Mouse (Mus musculus) olfactory bulb, adult 2 months (tissue): ENCODE measurements around the gene Rpl13. TPM values are rescaled to one million over a fixed set of nuclear protein-coding genes. Genes with fewer than 3 reads are reported as not detected.

Experiments
- H3K27ac ChIP-seq: fragments of 200-500 bp; 2 replicates; pipeline ENCODE4 v1.5.1; 2012; ENCODE audit warnings: low read depth, low read length; ENCODE audit not compliant: insufficient read depth
- H3K4me1 ChIP-seq: fragments of 200-500 bp; 2 replicates; pipeline ENCODE4 v1.6.1; 2012; ENCODE audit warnings: low read length; ENCODE audit not compliant: control insufficient read depth, insufficient read depth
- H3K4me3 ChIP-seq: fragments of 200-500 bp; 2 replicates; pipeline ENCODE4 v1.5.1; 2012; ENCODE audit warnings: mild to moderate bottlenecking, low read depth, low read length, moderate library complexity; ENCODE audit not compliant: insufficient read depth
- CTCF ChIP-seq: fragments of 200-500 bp; IDR thresholded peaks from 2 replicates; pipeline ENCODE4 v1.5.1; 2012; ENCODE audit warnings: low read depth, mild to moderate bottlenecking, low read length, moderate library complexity; ENCODE audit not compliant: insufficient read depth
- POLR2A ChIP-seq: fragments of 200-500 bp; IDR thresholded peaks from 2 replicates; pipeline ENCODE4 v1.6.1; 2012; ENCODE audit warnings: mild to moderate bottlenecking, low read depth, low read length, moderate library complexity; ENCODE audit not compliant: insufficient read depth
- WGBS: fragments of 180-500 bp; shearing (Covaris S2); methylation state at CpG from one replicate; pipeline ENCODE4 v1.1.7; 2018; 5-methylcytosine and 5-hydroxymethylcytosine counted together
- polyA plus RNA-seq: library from polyadenylated mRNA; stranded (reverse); fragments of >200 nt; gene quantifications from 2 replicates; pipeline ENCODE4 v1.2.4, GENCODE M21; 2012; ENCODE audit warnings: low replicate concordance; ENCODE audit not compliant: missing spikeins, insufficient read depth, insufficient read length

Gene Rpl13
- polyA plus RNA-seq = 1,464 TPM in 1 of 2 replicates, not detected in the other

DNA sequence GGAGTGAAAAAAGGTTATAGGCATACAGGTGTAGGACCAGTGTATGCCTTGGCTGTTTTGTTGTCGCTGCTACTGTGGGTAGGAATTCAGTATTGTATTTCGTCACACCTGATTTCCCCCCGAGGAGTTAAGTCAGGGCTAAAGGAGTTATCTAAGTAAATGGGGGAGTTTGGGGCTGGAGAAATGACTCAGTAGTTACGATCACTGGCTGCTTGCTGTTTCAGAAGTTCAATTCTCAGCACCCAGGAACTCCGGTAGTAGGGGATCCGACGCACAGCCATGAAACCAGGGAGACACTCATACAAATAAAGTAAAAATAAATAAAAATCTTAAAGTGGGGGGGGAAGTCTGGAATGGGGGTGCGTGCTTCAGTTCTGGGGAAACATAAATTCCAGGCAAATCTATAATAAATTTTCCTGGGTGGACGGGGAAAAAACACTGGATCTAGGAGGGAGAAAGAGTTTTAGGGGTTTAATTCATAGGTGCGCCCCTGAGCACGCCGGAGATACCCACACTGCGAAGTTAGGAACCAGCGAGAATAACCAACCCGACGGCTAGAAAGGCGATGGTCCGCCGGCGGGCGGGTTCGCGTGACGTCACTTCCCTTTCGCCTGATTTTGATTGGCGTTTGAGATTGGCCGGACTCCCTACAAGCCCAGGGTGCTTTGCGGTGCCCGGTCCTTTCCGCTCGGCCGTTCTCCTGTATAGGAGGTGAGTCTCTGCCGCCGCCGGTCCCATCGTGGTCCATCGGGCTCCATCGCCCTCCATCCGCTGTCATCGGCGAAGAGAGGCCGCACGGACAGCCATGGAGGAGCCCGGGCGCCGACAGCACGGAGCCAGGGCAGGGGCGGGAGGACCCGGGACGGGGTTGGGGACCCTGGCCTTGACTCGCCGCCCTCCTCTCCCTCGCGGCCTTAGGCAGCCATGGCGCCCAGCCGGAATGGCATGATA, at the start of gene Rpl13:
Gene Rpl13 (plus strand): TSS at position 616 of the 951 bp plus-strand sequence.
- Histone ChIP-seq H3K4me3 (peak within 1 kb of the TSS; percentile 60), H3K27ac (peak within 1 kb of the TSS; percentile 15), H3K4me1 (peaks cover 5% of the 10 kb centered on the region)
- no peak for TF ChIP-seq CTCF
- TF ChIP-seq POLR2A = peak; percentile 80; the same call in 1 of the 2 replicates
- WGBS = under 1% methylated on average over 56 of the region's 56 CpGs

DNA sequence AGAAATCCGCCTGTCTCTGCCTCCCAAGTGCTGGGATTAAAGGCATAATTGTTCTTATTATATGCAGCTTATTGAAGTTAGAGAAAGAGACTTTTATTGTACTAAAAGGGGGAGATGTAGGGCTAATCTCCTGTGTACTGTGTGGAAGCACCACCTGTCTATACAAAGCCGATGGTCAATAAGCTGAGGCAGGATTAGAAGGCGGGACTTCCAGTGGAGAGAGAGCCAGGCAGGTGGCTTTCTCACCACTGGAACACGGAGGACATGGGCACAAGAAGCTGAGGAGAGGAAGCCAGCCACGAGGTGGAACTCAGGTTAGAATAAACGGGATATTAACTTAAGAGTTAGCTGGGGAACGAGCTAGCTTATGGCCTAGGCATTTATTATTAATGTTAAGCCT, 39.4 kb upstream of the Rpl13 start, which contains the start of gene Spg7:
Gene Spg7 (plus strand): TSS at position 222 of the 400 bp plus-strand sequence.
- peaks cover 12% of the 10 kb centered on the region for H3K4me1 ChIP-seq
- no peak within 1 kb of the TSS for H3K4me3 ChIP-seq
- 71% methylated on average over 7 of the region's 7 CpGs for WGBS
- TF ChIP-seq POLR2A (no peak), CTCF (no peak)
- no peak within 1 kb of the TSS for H3K27ac ChIP-seq

DNA sequence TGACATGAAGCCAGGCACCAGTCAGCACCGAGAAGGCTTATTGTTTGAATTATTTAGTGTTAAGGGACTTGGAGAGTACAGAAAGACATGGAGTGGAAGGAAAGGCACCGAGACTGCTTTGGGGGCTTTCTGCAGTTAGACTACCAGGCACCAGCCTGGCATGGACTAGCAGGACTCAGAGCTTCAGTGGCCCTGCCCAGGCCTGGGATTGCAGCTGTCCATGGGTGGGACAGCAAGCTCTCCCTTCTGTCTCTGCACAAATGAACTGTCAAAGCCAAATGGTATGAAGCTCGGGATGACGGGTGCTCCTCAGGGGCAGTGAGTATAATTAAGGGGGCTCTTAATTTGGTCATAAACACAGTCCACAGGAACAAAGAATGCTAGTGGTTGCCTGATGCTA, 38.1 kb upstream of the Rpl13 start:
- WGBS = 57% methylated on average over 4 of the region's 4 CpGs
- no peak overlapping the region for H3K27ac ChIP-seq

DNA sequence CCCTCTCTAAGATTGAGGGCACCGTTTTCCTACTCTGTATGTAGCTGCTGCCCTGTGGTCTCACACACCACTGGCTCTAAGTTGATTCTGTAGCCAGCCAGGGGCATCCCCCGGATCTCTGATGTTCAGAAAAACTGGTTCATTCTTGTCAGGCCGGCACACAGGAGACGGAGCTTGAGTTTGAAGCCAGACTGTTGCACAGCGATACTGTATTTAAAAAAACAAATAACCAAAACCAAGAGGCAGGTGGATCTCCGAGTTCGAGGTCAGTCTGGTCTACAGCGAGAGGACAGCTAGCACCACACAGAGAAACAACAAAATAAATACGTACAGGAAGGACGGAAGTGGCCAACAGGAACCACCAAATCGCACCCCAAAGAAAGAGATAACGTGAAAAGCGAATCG, 37.3 kb upstream of the Rpl13 start:
- peak overlapping the region; percentile 74 for H3K4me3 ChIP-seq
- under 1% methylated on average over 14 of the region's 14 CpGs for WGBS
- H3K27ac ChIP-seq = peak overlapping the region; percentile 73
- no peak for TF ChIP-seq POLR2A
- TF ChIP-seq CTCF = no peak
- H3K4me1 ChIP-seq = peaks cover 12% of the 10 kb centered on the region

More for the DNA sequence above, 38.1 kb upstream of the Rpl13 start:
- Histone ChIP-seq H3K4me1 (peaks cover 12% of the 10 kb centered on the region), H3K4me3 (no peak overlapping the region)
- no peak for TF ChIP-seq CTCF
- TF ChIP-seq POLR2A = no peak

DNA sequence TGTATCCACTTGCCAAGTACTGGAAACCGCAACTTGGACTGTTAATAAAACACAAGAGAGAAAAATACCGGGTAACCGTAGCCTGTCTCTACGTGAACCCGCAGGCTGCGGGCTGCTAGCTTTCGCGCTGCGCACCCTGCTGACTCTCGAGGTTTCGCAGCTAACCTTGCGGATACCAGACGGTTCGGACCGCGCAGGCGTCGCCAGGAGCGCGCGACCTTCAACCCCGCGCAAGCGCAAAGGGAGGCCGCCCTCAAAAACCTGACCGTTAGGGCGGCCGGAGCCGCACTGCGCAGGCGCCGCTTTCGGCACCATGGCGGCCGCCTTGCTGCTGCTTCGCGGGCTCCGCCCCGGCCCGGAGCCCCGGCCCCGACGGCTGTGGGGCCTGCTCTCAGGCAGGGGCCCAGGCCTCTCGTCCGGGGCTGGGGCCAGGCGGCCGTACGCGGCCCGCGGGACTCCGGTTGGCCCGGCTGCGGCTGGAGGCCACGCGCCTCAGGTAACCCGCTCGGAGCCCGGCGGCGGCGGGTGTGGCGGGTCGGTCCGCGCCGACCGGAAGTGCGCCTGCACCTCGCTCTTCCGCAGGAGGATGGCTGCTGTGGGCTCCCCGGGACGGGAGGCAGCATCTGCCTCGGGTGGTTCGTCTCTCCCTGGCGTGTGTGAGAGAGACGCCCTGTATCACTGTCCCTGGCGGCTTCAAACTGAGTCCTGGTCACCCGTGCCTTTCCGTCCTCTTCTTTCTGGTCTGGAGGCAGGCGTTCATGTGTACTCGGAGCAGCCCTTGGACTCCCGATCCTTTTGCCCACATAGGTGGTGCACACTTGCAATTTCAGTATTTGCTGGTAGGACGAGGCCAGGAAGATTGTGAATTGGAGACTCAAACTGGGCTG, 36.7 kb upstream of the Rpl13 start:
- H3K27ac ChIP-seq = peak overlapping the region; percentile 73
- H3K4me3 ChIP-seq = peak overlapping the region; percentile 74
- H3K4me1 ChIP-seq = peaks cover 12% of the 10 kb centered on the region
- WGBS = under 1% methylated on average over 84 of the region's 84 CpGs
- peak; percentile 43; the same call in 1 of the 2 replicates for TF ChIP-seq CTCF
- peak; percentile 82 for TF ChIP-seq POLR2A

DNA sequence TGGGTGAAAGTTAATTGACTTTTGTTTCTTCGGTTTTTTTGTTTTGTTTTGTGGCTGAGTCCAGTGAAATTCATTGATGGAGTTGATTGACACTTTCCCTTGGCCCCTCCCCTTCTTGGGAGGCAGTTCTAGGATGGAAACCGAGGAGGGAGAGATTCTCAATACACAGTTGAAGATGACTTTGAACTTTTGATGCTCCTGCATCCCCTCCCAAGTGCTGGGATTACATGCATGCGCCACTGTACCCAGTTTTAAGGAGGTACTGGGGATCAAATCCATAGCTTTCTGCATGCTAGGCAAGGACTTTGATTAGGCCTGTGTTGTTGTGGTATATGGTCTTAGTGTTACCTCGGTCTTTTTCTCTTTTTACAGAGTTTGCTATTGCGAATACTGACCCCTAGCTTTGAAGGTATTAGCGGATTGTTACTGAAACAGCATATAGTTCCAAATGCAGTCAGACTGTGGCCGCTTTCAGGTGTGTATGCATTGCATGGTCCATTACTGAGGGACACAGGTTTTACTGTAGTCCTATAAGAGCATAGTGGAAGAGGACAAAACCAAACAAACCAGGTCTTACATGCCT, 36.0 kb upstream of the Rpl13 start:
- Histone ChIP-seq H3K27ac (no peak overlapping the region), H3K4me3 (peak overlapping the region; percentile 74), H3K4me1 (peaks cover 12% of the 10 kb centered on the region)
- 31% methylated on average over 7 of the region's 7 CpGs for WGBS
- TF ChIP-seq POLR2A = no peak
- no peak for TF ChIP-seq CTCF

DNA sequence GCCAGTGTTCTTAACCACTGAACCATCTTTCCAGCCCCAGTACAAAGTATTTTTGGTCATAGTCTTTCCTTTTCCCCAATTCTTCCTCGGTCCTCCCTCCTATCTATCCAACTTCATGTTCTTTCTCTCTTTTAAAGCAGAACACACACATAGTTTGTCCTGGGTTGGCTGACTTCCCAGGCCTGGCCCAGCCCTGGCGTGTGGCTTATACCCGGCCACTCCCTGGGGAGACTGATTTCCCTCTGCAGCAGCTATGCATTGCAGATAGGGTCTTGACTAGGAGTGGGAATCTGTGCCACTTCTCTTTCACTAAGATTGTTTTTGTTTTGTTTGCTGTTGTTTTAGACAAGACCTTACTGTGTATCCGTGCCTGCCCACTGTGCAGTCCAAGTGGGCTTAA, 31.0 kb upstream of the Rpl13 start:
- Histone ChIP-seq H3K4me1 (peaks cover 3% of the 10 kb centered on the region; the same call in 1 of the 2 replicates), H3K4me3 (no peak overlapping the region), H3K27ac (no peak overlapping the region)
- 39% methylated on average over 4 of the region's 4 CpGs for WGBS
- TF ChIP-seq POLR2A (no peak), CTCF (no peak)

DNA sequence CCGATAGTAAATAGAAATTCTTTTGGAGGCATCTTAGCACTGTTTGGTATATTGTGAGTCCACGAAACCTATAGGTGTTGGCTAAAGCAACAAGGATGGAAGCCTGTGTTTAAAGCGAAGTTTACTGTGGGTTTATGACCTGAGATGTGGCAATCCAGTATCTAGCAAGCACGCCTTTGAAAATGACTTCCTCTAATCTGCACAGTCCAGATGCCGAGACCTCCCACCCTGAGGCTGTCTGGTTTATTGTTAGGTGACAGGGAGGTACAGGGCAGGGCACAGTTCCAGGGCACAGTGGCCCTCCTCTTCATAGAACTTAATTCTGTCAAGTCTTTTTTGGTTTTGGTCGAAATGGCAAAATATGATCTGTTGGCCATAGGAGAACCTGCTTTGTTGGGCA, 24.9 kb upstream of the Rpl13 start:
- Histone ChIP-seq H3K27ac (no peak overlapping the region), H3K4me3 (no peak overlapping the region), H3K4me1 (no peaks in the 10 kb centered on the region)
- TF ChIP-seq POLR2A = no peak
- no peak for TF ChIP-seq CTCF
- 93% methylated on average over 6 of the region's 6 CpGs for WGBS

DNA sequence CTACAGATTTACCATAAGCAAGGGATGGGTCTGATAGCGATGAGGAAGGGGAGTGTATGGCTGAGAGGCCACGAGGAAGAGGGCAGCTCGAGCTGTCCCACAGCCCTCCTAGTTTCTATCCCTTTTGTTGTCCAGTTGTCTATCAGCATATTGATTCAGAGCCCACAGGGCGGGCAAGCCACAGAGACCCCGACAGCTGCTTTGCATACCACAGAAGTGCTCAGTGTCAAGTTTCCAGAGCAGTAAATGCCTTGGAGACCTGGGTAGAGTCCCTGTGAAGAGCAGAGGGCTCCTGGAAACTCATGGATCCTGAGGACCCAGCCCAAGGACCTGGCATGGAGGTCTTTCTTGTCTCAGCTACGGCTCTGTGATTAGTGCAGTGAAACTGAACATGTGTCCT, 19.2 kb upstream of the Rpl13 start:
- TF ChIP-seq CTCF (no peak), POLR2A (no peak)
- 75% methylated on average over 6 of the region's 6 CpGs for WGBS
- Histone ChIP-seq H3K27ac (peak overlapping the region; percentile 92), H3K4me3 (no peak overlapping the region), H3K4me1 (peaks cover 18% of the 10 kb centered on the region)
